Mouse (Mus musculus) thymus, adult 2 months (tissue): ENCODE measurements at regions not wholly inside any gene's neighbourhood (a gene's known extent, or its start where the extent isn't known, plus 50 kb on each side); places are given as distances from the start of the nearest gene placed in this dataset.

ENCODE experiments used
- CTCF ChIP-seq: fragments of 200-500 bp; IDR thresholded peaks from 2 replicates; pipeline ENCODE4 v1.5.1; 2012; ENCODE audit warnings: mild to moderate bottlenecking, control low read depth, low read length, moderate library complexity, borderline replicate concordance; ENCODE audit not compliant: control insufficient read depth, poor library complexity, insufficient read depth; ENCODE audit errors: extremely low read depth
- POLR2A ChIP-seq: fragments of 200-500 bp; IDR thresholded peaks from 2 replicates; pipeline ENCODE4 v1.6.1; 2012; ENCODE audit warnings: mild to moderate bottlenecking, low read length, control low read depth, moderate library complexity; ENCODE audit not compliant: control insufficient read depth, poor library complexity, insufficient read depth; ENCODE audit errors: extremely low read depth

DNA sequence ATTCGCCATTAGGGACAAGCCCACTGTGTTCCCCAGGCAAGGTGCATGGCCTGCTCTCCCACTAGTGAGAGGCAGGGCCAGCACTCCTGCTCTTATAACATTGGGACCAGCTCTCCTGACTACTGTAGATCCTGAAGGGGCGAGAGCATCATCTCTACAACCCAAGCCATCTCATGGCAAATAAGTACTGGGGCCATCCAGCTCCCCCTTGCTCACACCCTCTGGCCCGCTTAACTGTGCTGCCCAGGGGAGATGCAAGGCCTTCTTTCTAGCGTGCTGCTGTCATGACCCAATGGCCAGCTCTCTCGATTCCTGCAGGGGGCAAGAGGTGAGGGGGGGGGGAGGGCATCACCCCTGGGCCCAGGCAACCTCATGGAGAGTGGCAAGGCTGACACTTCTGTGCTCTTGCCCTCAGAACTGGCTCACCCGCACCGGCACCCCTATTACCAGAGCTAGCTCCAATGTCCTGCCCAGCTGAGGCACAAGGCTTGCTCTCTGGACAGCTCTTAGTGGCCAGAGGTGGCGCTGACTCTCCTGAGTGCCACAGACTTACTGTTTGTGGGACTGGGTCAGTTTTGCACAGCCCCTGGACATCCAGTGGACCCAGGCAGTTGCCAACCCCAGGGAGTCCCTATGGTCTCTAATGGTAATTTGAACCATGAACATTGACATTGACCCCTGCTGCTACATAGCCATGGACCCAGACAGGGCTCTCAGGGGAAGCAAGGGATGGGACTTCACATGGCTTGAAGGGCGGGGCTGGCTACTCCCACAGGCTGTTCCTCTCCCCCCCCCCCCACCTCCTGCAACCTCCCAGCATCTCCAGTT is 448.2 kb downstream of the Tdrd3 start:
- TF ChIP-seq CTCF (no peak), POLR2A (no peak)
